Mouse (Mus musculus) bone marrow macrophage, adult 2 months (primary cell): ENCODE data around the gene Iqcf3. TPM values are rescaled to one million over a fixed set of nuclear protein-coding genes. Genes with fewer than 3 reads are reported as not detected.
"Not testable (repeated sequence)": the region's sequence is repeated elsewhere in the genome, so short reads cannot be mapped to it uniquely, and the experiment has no call there.

Source experiments
- H3K27ac ChIP-seq: 2 replicates; pipeline ENCODE4 v1.5.1; 2012; ENCODE audit warnings: low read depth, low read length; ENCODE audit not compliant: insufficient read depth
- H3K4me1 ChIP-seq: 2 replicates; pipeline ENCODE4 v1.6.1; 2012; ENCODE audit warnings: low read length; ENCODE audit not compliant: control insufficient read depth, insufficient read depth
- H3K4me3 ChIP-seq: 2 replicates; pipeline ENCODE4 v1.5.1; 2012; ENCODE audit warnings: mild to moderate bottlenecking, low read length, moderate library complexity; ENCODE audit not compliant: insufficient read depth
- CTCF ChIP-seq: IDR thresholded peaks from 2 replicates; pipeline ENCODE4 v1.5.1; 2012; ENCODE audit warnings: low read depth, mild to moderate bottlenecking, low read length, moderate library complexity
- POLR2A ChIP-seq: IDR thresholded peaks from 2 replicates; pipeline ENCODE4 v1.6.1; 2012; ENCODE audit warnings: mild to moderate bottlenecking, low read depth, low read length, borderline replicate concordance
- polyA plus RNA-seq: library from polyadenylated mRNA; stranded (reverse); fragments of >200 nt; gene quantifications from 2 replicates; pipeline ENCODE4 v1.2.4, GENCODE M21; 2012; ENCODE audit not compliant: missing spikeins, insufficient read depth, insufficient read length

Gene Iqcf3
- polyA plus RNA-seq, 1 experiment, result 0.64 TPM

GRCm38 (mm10) chr9:106513566-106513965 lies 47.9 kb downstream of the Iqcf3 start:
- TF ChIP-seq POLR2A (no peak), CTCF (no peak)
- Histone ChIP-seq H3K4me3 (no peak overlapping the region), H3K4me1 (peaks cover 5% of the 10 kb centered on the region), H3K27ac (no peak overlapping the region)

- TF ChIP-seq CTCF, result no peak
- TF ChIP-seq POLR2A, result no peak
- peaks cover 5% of the 10 kb centered on the region for H3K4me1 ChIP-seq
- no peak overlapping the region for H3K27ac ChIP-seq
- no peak overlapping the region for H3K4me3 ChIP-seq
These were observed 48.5 kb downstream of the Iqcf3 start for GRCm38 (mm10) chr9:106512729-106513450.

- H3K4me1 ChIP-seq, result peaks cover 5% of the 10 kb centered on the region
- no peak overlapping the region for H3K27ac ChIP-seq
- TF ChIP-seq POLR2A, result no peak
- no peak for TF ChIP-seq CTCF
- H3K4me3 ChIP-seq, result no peak overlapping the region
These were observed 52.1 kb downstream of the Iqcf3 start for GRCm38 (mm10) chr9:106509356-106509755.

- Histone ChIP-seq H3K27ac (no peak overlapping the region), H3K4me1 (no peaks in the 10 kb centered on the region), H3K4me3 (no peak overlapping the region)
- TF ChIP-seq POLR2A (no peak), CTCF (no peak)
These were observed 57.2 kb downstream of the Iqcf3 start for GRCm38 (mm10) chr9:106504246-106504645.

- Histone ChIP-seq H3K27ac (no peak overlapping the region), H3K4me1 (no peaks in the 10 kb centered on the region), H3K4me3 (no peak overlapping the region)
- no peak for TF ChIP-seq CTCF
- TF ChIP-seq POLR2A, result no peak
These were observed 59.6 kb downstream of the Iqcf3 start for GRCm38 (mm10) chr9:106501846-106502245.

GRCm38 (mm10) chr9:106499667-106500066 lies 61.8 kb downstream of the Iqcf3 start, which contains the start of gene Iqcf1:
Gene Iqcf1, plus strand, starts transcription at chr9:106499967.
- Histone ChIP-seq H3K4me3 (no peak within 1 kb of the TSS), H3K4me1 (no peaks in the 10 kb centered on the region), H3K27ac (no peak within 1 kb of the TSS)
- TF ChIP-seq POLR2A (no peak), CTCF (no peak)

GRCm38 (mm10) chr9:106487602-106488001 lies 73.8 kb downstream of the Iqcf3 start:
- H3K27ac ChIP-seq, H3K4me3 ChIP-seq, H3K4me1 ChIP-seq: not testable (repeated sequence)

- Histone ChIP-seq H3K27ac (no peak overlapping the region), H3K4me1 (no peaks in the 10 kb centered on the region), H3K4me3 (no peak overlapping the region)
- TF ChIP-seq CTCF (no peak), POLR2A (no peak)
These were observed 76.4 kb downstream of the Iqcf3 start for GRCm38 (mm10) chr9:106485076-106485475.

- Histone ChIP-seq H3K27ac (no peak overlapping the region), H3K4me3 (no peak overlapping the region), H3K4me1 (no peaks in the 10 kb centered on the region)
- no peak for TF ChIP-seq POLR2A
These were observed 77.8 kb downstream of the Iqcf3 start for GRCm38 (mm10) chr9:106483606-106484005.

GRCm38 (mm10) chr9:106483136-106483535 lies 78.3 kb downstream of the Iqcf3 start:
- no peak for TF ChIP-seq POLR2A
- TF ChIP-seq CTCF, result no peak
- Histone ChIP-seq H3K4me1 (0 out of 2 replicates have a peak, but pooled peaks cover 2% of the 10 kb centered on the region), H3K4me3 (no peak overlapping the region), H3K27ac (no peak overlapping the region)
